Mouse (Mus musculus): ENCODE measurements around the gene Ly6g6e.

GRCm38 (mm10) chr17:35125081-35125480 lies 48.4 kb downstream of the Ly6g6e start:
- no peak for TF ChIP-seq POLR2A (IDR thresholded peaks at IDR 0.05; ENCODE audit: borderline replicate concordance, extremely low read depth, insufficient read depth, insufficient read length, poor library complexity, severe bottlenecking)
- TF ChIP-seq CTCF (IDR thresholded peaks at IDR 0.05; ENCODE audit: borderline replicate concordance, extremely low read depth, insufficient read depth, insufficient read length), result no peak

Measured in brain, embryonic 14.5 days (tissue).